Mouse (Mus musculus) limb, embryonic 10.5 days (tissue): ENCODE data around the gene Gm36864. TPM values are rescaled to one million over a fixed set of nuclear protein-coding genes. Genes with fewer than 3 reads are reported as not detected.
A peak's percentile ranks its signal among the peaks of the same experiment; 100 is the strongest.

Experiments
- DNase-seq: peaks from one replicate; pipeline ENCODE4 v3.0.0-alpha.2; 2017; ENCODE audit warnings: low spot score
- H3K27ac ChIP-seq: fragments of 300-500 bp; sonication (generic); 2 replicates; pipeline ENCODE4 v1.5.1; 2016; ENCODE audit warnings: mild to moderate bottlenecking
- H3K27me3 ChIP-seq: fragments of 300-500 bp; sonication (generic); 2 replicates; pipeline ENCODE4 v1.6.1; 2016; ENCODE audit warnings: low read depth, mild to moderate bottlenecking; ENCODE audit not compliant: poor library complexity, severe bottlenecking
- H3K36me3 ChIP-seq: fragments of 300-500 bp; sonication (generic); 2 replicates; pipeline ENCODE4 v1.6.1; 2016; ENCODE audit warnings: mild to moderate bottlenecking, moderate library complexity
- H3K4me1 ChIP-seq: fragments of 300-500 bp; sonication (generic); 2 replicates; pipeline ENCODE4 v1.6.1; 2016
- H3K4me3 ChIP-seq: fragments of 300-500 bp; sonication (generic); 2 replicates; pipeline ENCODE4 v1.5.1; 2016; ENCODE audit warnings: mild to moderate bottlenecking, moderate library complexity
- H3K9me3 ChIP-seq: fragments of 300-500 bp; sonication (generic); replicated peaks from 2 replicates; pipeline ENCODE4 v1.6.1; 2016; ENCODE audit warnings: mild to moderate bottlenecking
- WGBS: fragments of 180-500 bp; shearing (Covaris S2); methylation state at CpG from one replicate; pipeline ENCODE4 v1.1.7; 2016; 5-methylcytosine and 5-hydroxymethylcytosine counted together
- polyA plus RNA-seq: library from polyadenylated mRNA; unstranded; fragments of >200 nt; fragmentation: Nextera tagmentation; extraction: Ambion mirVana; gene quantifications from 2 replicates; pipeline ENCODE4 v1.2.1, GENCODE M21; 2016

The Gm36864 gene
- polyA plus RNA-seq, 1 experiment from 2014 or later = not detected

DNA sequence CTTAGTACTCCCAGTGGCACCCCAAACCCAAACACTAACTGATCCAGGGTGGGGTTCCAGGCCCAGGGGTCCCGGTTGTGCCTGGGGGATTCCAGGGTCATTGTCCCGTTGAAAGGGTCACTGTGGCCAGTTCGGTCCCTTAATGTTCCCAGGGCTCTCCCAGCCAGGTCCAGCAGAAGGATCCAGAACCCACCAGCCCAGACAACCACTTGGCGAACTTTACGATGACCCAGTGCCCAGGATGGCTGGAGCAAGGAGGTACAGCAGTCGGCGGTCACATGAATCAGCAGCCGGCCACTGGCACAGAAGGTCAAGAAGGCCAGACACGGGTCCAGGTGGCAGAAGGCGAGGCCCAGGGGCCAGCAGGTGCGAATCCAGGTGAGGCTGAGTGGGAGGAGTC, 32.1 kb downstream of the Gm36864 start:
- 84% methylated on average over 11 of the region's 11 CpGs for WGBS
- Histone ChIP-seq H3K4me3 (no peak overlapping the region), H3K27ac (no peak overlapping the region), H3K9me3 (no peaks in the 10 kb centered on the region), H3K36me3 (no peaks in the 10 kb centered on the region), H3K4me1 (peaks cover 3% of the 10 kb centered on the region; the same call in 1 of the 2 replicates), H3K27me3 (peaks cover 41% of the 10 kb centered on the region)
- DNase-seq = no peak

DNA sequence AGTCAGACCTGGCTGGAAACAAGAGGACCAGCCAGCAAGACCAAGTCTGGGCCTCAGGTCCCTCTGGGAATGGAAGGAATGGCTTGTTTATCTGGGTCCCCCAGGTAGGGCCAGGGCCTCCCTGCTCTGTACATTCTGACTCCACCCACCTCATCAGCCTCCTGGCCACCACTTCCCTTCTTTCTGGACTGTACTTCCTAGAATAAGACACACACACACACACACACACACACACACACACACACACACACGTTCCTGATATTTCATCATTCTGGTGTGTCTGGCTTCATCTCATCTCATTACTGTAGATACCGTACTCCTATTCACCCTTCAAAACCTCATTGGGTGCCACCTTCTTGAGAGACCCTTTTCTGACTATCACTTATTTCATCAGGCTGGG, 33.4 kb downstream of the Gm36864 start:
- 90% methylated on average over 2 of the region's 2 CpGs for WGBS
- H3K9me3 ChIP-seq = no peaks in the 10 kb centered on the region
- no peak overlapping the region for H3K27ac ChIP-seq
- peaks cover 41% of the 10 kb centered on the region for H3K27me3 ChIP-seq
- no peaks in the 10 kb centered on the region for H3K4me1 ChIP-seq
- DNase-seq = no peak
- no peak overlapping the region for H3K4me3 ChIP-seq
- H3K36me3 ChIP-seq = no peaks in the 10 kb centered on the region

DNA sequence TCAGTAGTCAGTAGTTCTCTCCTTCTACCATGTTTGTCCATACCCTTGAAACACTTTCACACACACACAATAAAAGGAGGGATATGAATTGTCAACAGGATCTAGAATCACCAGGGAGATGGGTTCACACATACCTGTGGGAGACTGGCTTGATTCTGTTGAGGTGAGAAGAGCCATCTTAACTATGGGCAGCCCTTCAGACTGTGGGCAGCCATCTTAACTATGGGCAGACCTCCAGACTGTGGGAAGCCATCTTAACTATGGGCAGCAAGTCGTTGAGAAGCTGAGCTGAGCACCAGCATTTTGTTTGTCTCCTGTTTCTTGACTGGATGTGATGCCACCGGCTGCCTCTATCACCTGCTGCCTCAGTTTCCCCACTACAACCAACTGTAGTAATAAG, 35.3 kb downstream of the Gm36864 start:
- Histone ChIP-seq H3K9me3 (no peaks in the 10 kb centered on the region), H3K4me3 (no peak overlapping the region), H3K4me1 (no peaks in the 10 kb centered on the region), H3K27me3 (peaks cover 49% of the 10 kb centered on the region), H3K27ac (no peak overlapping the region), H3K36me3 (no peaks in the 10 kb centered on the region)
- no peak for DNase-seq
- 74% methylated on average over 2 of the region's 2 CpGs for WGBS

GRCm38 (mm10) chr7:44272546-44272945, 36.6 kb downstream of the Gm36864 start:
- Histone ChIP-seq H3K4me1 (no peaks in the 10 kb centered on the region), H3K9me3 (no peaks in the 10 kb centered on the region), H3K4me3 (no peak overlapping the region), H3K27ac (no peak overlapping the region), H3K36me3 (no peaks in the 10 kb centered on the region), H3K27me3 (peaks cover 46% of the 10 kb centered on the region)
- DNase-seq = no peak
- 91% methylated on average over 7 of the region's 7 CpGs for WGBS

DNA sequence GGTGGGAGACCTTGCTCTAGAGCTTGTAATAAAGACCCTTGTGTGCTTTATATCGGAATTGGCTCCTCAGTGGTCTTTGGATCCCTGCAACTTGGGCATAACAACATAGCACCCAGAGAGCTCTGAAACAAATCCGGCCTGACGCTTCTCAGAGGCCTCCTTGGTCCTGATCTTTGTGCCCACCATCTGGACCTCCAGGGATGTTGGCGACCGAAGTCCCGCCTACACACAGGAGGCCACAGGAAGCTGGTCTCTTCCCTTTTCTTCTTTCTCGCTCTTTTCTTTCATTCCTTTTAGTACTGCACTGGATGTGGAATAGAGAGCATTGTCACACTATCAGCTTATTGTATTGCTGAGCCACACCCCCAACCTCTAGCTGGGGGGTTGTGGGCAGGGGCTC, 37.5 kb downstream of the Gm36864 start:
- Histone ChIP-seq H3K9me3 (no peaks in the 10 kb centered on the region), H3K36me3 (no peaks in the 10 kb centered on the region), H3K4me1 (no peaks in the 10 kb centered on the region), H3K27ac (no peak overlapping the region), H3K4me3 (no peak overlapping the region), H3K27me3 (peaks cover 42% of the 10 kb centered on the region)
- DNase-seq = no peak
- WGBS = 65% methylated on average over 7 of the region's 7 CpGs

DNA sequence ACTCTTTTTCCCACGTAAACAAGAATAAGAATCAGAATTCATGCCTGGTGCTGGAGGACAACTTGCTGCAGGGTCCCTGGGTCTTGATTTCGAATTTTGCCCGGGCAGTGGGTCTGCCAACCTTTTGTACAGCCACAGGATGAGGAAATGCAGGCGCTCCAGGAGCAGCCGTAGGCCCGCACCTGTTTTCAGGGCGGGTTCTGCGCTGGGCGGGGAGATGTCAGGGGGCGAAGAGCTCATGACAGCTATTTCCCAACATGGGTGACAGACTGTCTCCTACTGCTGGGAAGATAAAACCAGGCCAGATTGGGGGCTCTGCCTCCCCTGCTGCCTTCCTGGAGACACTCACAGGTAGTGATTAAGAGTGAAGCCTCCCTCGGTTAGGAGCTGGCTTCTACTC, 38.1 kb downstream of the Gm36864 start:
- 35% methylated on average over 11 of the region's 11 CpGs for WGBS
- H3K4me1 ChIP-seq = no peaks in the 10 kb centered on the region
- peaks cover 41% of the 10 kb centered on the region for H3K27me3 ChIP-seq

GRCm38 (mm10) chr7:44275546-44275945, 39.6 kb downstream of the Gm36864 start:
- H3K4me3 ChIP-seq = no peak overlapping the region
- H3K27me3 ChIP-seq = peaks cover 41% of the 10 kb centered on the region
- H3K36me3 ChIP-seq = no peaks in the 10 kb centered on the region
- no peak for DNase-seq
- no peaks in the 10 kb centered on the region for H3K9me3 ChIP-seq
- H3K27ac ChIP-seq = no peak overlapping the region
- H3K4me1 ChIP-seq = no peaks in the 10 kb centered on the region
- WGBS = 82% methylated on average over 3 of the region's 3 CpGs

More for the DNA sequence above, 38.1 kb downstream of the Gm36864 start:
- Histone ChIP-seq H3K4me3 (no peak overlapping the region), H3K36me3 (no peaks in the 10 kb centered on the region), H3K27ac (no peak overlapping the region), H3K9me3 (no peaks in the 10 kb centered on the region)
- no peak for DNase-seq

- no peaks in the 10 kb centered on the region for H3K4me1 ChIP-seq
- WGBS = 76% methylated on average over 10 of the region's 10 CpGs
- DNase-seq = no peak
- H3K4me3 ChIP-seq = no peak overlapping the region
- H3K36me3 ChIP-seq = no peaks in the 10 kb centered on the region
- H3K9me3 ChIP-seq = no peaks in the 10 kb centered on the region
- peaks cover 41% of the 10 kb centered on the region for H3K27me3 ChIP-seq
- no peak overlapping the region for H3K27ac ChIP-seq
These were observed 40.7 kb downstream of the Gm36864 start for GRCm38 (mm10) chr7:44276461-44277249.

DNA sequence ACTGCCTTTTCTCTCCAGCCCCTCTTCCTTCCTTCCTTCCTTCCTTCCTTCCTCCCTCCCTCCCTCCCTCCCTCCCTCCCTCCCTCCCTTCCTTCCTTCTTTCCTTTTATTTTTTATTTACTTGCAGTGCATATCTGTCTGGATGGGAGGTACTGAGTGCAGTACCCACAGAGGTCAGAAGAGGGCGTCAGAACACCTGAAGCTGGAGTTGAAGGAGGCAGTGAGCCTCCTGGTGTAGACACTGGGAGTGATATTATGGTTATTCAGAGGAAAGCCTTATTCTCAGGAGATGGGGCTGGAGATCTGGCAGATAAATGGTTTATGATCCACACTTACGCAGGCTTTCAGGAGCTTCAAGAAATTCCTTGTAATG, 41.3 kb downstream of the Gm36864 start:
- Histone ChIP-seq H3K36me3 (no peaks in the 10 kb centered on the region), H3K4me3 (no peak overlapping the region), H3K9me3 (no peaks in the 10 kb centered on the region), H3K4me1 (no peaks in the 10 kb centered on the region), H3K27ac (no peak overlapping the region), H3K27me3 (peaks cover 41% of the 10 kb centered on the region)
- WGBS = 45% methylated on average over 2 of the region's 2 CpGs
- DNase-seq = peak; percentile 46

DNA sequence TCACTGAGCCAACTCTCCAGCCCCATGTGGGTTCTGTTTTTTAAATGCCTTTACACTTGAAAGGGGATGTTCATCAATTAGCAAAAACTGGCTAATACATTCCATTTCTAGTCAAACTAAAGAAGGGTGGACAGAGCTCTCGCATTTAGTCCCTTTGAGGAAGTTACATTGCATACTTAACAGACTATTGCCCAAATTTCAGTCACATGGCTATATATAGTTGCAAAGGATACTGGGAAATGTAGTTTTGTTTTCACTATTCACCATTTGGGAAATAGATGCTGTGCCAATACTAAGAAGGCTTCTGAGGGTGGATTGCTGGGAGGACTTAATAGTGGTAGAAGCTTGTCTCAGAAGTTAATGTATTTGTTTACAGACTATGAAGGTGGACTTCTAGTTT, 45.0 kb downstream of the Gm36864 start:
- no peak overlapping the region for H3K27ac ChIP-seq
- H3K36me3 ChIP-seq = no peaks in the 10 kb centered on the region
- no peaks in the 10 kb centered on the region for H3K9me3 ChIP-seq
- no peak overlapping the region for H3K4me3 ChIP-seq
- 66% methylated on average over 1 of the region's 1 CpGs for WGBS
- no peak for DNase-seq
- peaks cover 5% of the 10 kb centered on the region; the same call in 1 of the 2 replicates for H3K27me3 ChIP-seq
- H3K4me1 ChIP-seq = no peaks in the 10 kb centered on the region

GRCm38 (mm10) chr7:44281586-44281985, 45.6 kb downstream of the Gm36864 start:
- Histone ChIP-seq H3K36me3 (no peaks in the 10 kb centered on the region), H3K9me3 (no peaks in the 10 kb centered on the region)
- 80% methylated on average over 7 of the region's 7 CpGs for WGBS

DNA sequence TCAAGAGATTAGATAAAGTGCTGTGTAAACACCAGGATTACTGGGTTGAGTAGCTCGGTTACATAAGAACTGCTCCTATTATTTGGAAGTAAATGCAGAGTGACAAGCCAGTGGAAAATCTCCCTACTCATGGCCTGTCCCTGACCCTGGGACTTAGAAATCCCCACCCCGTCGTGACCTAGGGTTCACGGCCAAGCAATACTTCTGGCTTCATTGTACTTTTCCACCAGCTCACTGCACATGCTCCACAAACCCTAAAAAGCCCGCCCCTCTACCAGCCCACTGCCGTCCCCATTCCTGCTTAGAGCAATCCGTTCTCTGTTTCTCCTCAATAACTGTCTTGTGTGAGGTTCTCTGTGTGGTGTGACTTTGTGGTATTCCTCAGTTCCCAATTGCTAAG, 51.8 kb downstream of the Gm36864 start:
- no peaks in the 10 kb centered on the region for H3K27me3 ChIP-seq
- H3K4me1 ChIP-seq = no peaks in the 10 kb centered on the region
- no peak overlapping the region for H3K27ac ChIP-seq
- DNase-seq = no peak
- no peak overlapping the region for H3K4me3 ChIP-seq
- H3K9me3 ChIP-seq = no peaks in the 10 kb centered on the region
- WGBS = 78% methylated on average over 7 of the region's 7 CpGs
- no peaks in the 10 kb centered on the region for H3K36me3 ChIP-seq

More at GRCm38 (mm10) chr7:44281586-44281985, 45.6 kb downstream of the Gm36864 start:
- Histone ChIP-seq H3K27me3 (no peaks in the 10 kb centered on the region), H3K27ac (no peak overlapping the region), H3K4me3 (no peak overlapping the region), H3K4me1 (no peaks in the 10 kb centered on the region)
- no peak for DNase-seq

DNA sequence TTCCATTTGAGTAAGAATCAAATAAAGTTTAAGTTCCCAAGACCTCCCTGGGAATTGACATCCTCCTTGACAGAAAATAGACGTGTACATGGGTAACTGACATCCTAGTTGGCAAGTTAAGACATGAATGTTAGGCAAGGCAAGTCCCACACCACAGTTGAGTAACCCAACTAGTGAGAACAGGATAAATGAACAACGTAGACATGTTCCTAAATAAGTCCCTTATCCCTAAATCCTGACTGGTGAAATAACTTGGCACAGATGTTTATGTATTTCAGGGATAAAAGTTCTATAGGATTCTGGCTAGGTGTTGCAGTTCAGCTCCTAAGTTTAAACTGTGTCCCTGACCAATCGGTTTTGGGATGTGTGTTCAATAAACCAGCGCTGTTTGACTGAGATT, 55.0 kb downstream of the Gm36864 start:
- Histone ChIP-seq H3K36me3 (no peaks in the 10 kb centered on the region), H3K4me3 (no peak overlapping the region), H3K9me3 (no peaks in the 10 kb centered on the region), H3K4me1 (no peaks in the 10 kb centered on the region), H3K27ac (no peak overlapping the region), H3K27me3 (no peaks in the 10 kb centered on the region)
- WGBS = 83% methylated on average over 4 of the region's 4 CpGs
- no peak for DNase-seq

GRCm38 (mm10) chr7:44291418-44291817, 55.4 kb downstream of the Gm36864 start:
- Histone ChIP-seq H3K27ac (no peak overlapping the region), H3K36me3 (no peaks in the 10 kb centered on the region), H3K4me1 (no peaks in the 10 kb centered on the region), H3K9me3 (no peaks in the 10 kb centered on the region), H3K4me3 (no peak overlapping the region), H3K27me3 (no peaks in the 10 kb centered on the region)
- 60% methylated on average over 4 of the region's 4 CpGs for WGBS
- DNase-seq = no peak
